Mouse (Mus musculus): ENCODE results near the gene Ankrd13b. TPM values are rescaled to one million over a fixed set of nuclear protein-coding genes. Genes with fewer than 3 reads are reported as not detected.
"Not testable (repeated sequence)": the region's sequence is repeated elsewhere in the genome, so short reads cannot be mapped to it uniquely, and the experiment has no call there.

Ankrd13b gene
- 140 and 156 TPM in 2 replicates for polyA plus RNA-seq (2012; rRNA removed)

GRCm38 (mm10) chr11:77489591-77490235, at the start of gene Ankrd13b:
Gene Ankrd13b, minus strand, starts transcription at chr11:77489678.
- peak; percentile 67 to 82 for DNase-seq (ENCODE audit: extremely low spot score in 1 of 2, low spot score in 1 of 2)

GRCm38 (mm10) chr11:77532202-77532846, 42.8 kb upstream of the Ankrd13b start:
- DNase-seq (ENCODE audit: extremely low spot score in 1 of 2, low spot score in 1 of 2), result no peak

- DNase-seq (ENCODE audit: extremely low spot score in 1 of 2, low spot score in 1 of 2), result no peak
These were observed 41.4 kb upstream of the Ankrd13b start for GRCm38 (mm10) chr11:77530862-77531261.

GRCm38 (mm10) chr11:77529644-77530043, 40.2 kb upstream of the Ankrd13b start:
- no peak for DNase-seq (ENCODE audit: extremely low spot score in 1 of 2, low spot score in 1 of 2)

GRCm38 (mm10) chr11:77528420-77528819, 38.9 kb upstream of the Ankrd13b start:
- DNase-seq (ENCODE audit: extremely low spot score in 1 of 2, low spot score in 1 of 2), result not testable (repeated sequence)

- no peak for DNase-seq (ENCODE audit: extremely low spot score in 1 of 2, low spot score in 1 of 2)
These were observed 36.5 kb upstream of the Ankrd13b start for GRCm38 (mm10) chr11:77525804-77526486.

- DNase-seq (ENCODE audit: extremely low spot score in 1 of 2, low spot score in 1 of 2), result no peak
These were observed 31.4 kb upstream of the Ankrd13b start for GRCm38 (mm10) chr11:77520601-77521529.

- DNase-seq (ENCODE audit: extremely low spot score in 1 of 2, low spot score in 1 of 2), result no peak
These were observed 29.6 kb upstream of the Ankrd13b start, which contains the start of gene Gm10392 for GRCm38 (mm10) chr11:77519043-77519442. Gene Gm10392, minus strand, starts transcription at chr11:77519198.

GRCm38 (mm10) chr11:77518051-77518798, 28.7 kb upstream of the Ankrd13b start:
- no peak for DNase-seq (ENCODE audit: extremely low spot score in 1 of 2, low spot score in 1 of 2)

- no peak for DNase-seq (ENCODE audit: extremely low spot score in 1 of 2, low spot score in 1 of 2)
These were observed 27.3 kb upstream of the Ankrd13b start for GRCm38 (mm10) chr11:77516553-77517425.

GRCm38 (mm10) chr11:77515637-77516552, 26.4 kb upstream of the Ankrd13b start, which contains the start of gene Trp53i13:
Gene Trp53i13, minus strand, starts transcription at chr11:77515980.
- no peak for DNase-seq (ENCODE audit: extremely low spot score in 1 of 2, low spot score in 1 of 2)

GRCm38 (mm10) chr11:77514832-77515636, 25.6 kb upstream of the Ankrd13b start, which contains the start of gene Abhd15:
Gene Abhd15, plus strand, starts transcription at chr11:77515121.
- peak in 1 of 2 experiments; percentile 58 for DNase-seq (ENCODE audit: extremely low spot score in 1 of 2, low spot score in 1 of 2)

- no peak for DNase-seq (ENCODE audit: extremely low spot score in 1 of 2, low spot score in 1 of 2)
These were observed 24.9 kb upstream of the Ankrd13b start for GRCm38 (mm10) chr11:77514281-77514831.

GRCm38 (mm10) chr11:77513811-77514170, 24.3 kb upstream of the Ankrd13b start:
- DNase-seq (ENCODE audit: extremely low spot score in 1 of 2, low spot score in 1 of 2), result no peak

- DNase-seq (ENCODE audit: extremely low spot score in 1 of 2, low spot score in 1 of 2), result peak in 1 of 2 experiments; percentile 58
These were observed 23.7 kb upstream of the Ankrd13b start for GRCm38 (mm10) chr11:77512891-77513810.

All from frontal cortex, adult 2 months (tissue).